7 mouse cellular contexts compared by ENCODE assay signal in the genomic region with DNA sequence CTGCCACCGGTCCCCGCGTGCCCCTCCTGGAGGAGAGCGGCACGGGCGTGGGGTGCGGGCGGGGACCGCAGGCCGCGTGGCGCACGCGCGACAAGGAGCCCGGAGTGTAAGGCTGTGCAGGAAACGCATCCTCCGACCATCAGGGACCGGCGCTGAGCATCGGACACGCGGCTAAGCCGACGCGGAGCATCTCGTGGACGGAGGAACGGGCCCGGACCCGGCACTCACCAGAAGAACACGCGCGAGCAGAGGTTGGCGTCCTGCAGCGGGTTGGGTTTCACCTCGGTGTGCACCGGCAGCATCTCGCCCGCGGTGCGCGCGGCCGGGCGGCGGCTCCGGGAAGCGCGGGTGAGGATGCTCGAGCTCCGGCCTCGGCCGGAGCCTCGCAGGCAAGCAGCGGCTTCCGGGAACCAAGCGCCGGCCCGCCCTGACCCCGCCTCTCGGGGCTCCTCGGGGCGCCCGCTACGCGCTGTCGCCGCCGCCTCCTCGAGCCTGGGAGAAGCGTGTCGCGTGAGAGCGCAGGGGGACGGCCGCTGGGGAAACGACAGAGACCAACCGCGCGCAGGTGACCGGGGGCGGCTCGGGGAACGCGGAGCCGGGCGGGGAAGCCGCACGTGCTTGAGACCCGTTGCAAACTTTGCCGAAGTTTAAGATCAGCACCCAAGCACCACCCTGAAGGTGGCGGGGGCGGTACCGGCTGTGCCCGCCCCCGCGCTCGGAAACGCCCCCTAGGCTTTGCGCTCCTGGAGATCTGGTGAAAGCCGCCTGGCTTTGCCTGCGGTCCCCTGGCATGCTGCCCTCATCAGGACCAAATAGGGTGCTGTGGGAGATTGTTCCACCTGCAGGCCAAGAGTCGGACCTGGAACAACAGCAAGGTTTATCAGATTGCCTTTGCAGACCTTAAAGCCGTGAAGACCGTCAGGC. TPM values are rescaled to one million over a fixed set of nuclear protein-coding genes. Genes with fewer than 3 reads are reported as not detected.
DNase-seq lines count a peak whose midpoint lies in the region; ATAC-seq and TF ChIP-seq lines count a peak whose summit lies in the region.

Abcc4 (minus strand) TSS at position 412 of the 924 bp plus-strand sequence.

- peaks cover 12% of the 10 kb centered on the region; the same call in 1 of the 2 replicates for H3K27me3 ChIP-seq in intestine, postnatal 0 days (replicated peaks; ENCODE audit: control insufficient read depth, insufficient read depth, low read length)
- H3K27me3 ChIP-seq in limb, embryonic 11.5 days (ENCODE audit: control insufficient read depth, insufficient read depth, low read length), result peaks cover 32% of the 10 kb centered on the region
- H3K27me3 ChIP-seq in midbrain, embryonic 12.5 days, result peaks cover 59% of the 10 kb centered on the region

- 0 out of 2 replicates have a peak, but pooled peaks cover 3% of the 10 kb centered on the region for H3K4me1 ChIP-seq in intestine, postnatal 0 days (replicated peaks; ENCODE audit: control insufficient read depth, insufficient read depth, low read length)
- H3K4me1 ChIP-seq in limb, embryonic 11.5 days (ENCODE audit: control insufficient read depth, insufficient read depth, low read length), result 0 out of 2 replicates have a peak, but pooled peaks cover 12% of the 10 kb centered on the region
- H3K4me1 ChIP-seq in midbrain, embryonic 12.5 days, result peaks cover 24% of the 10 kb centered on the region

- peak; percentile 90 for DNase-seq in adrenal gland, postnatal 10 days
- DNase-seq in embryo, embryonic 9.5 days (ENCODE audit: extremely low spot score), result peak; percentile 79
- DNase-seq in limb, embryonic 11.5 days (ENCODE audit: low spot score), result peak; percentile 76
- DNase-seq in spleen, adult 12 weeks (ENCODE audit: low spot score), result peak; percentile 85

- H3K4me3 ChIP-seq in intestine, postnatal 0 days (ENCODE audit: low read depth, low read length), result peak within 1 kb of the TSS; percentile 59
- peak within 1 kb of the TSS; percentile 59 for H3K4me3 ChIP-seq in limb, embryonic 11.5 days (ENCODE audit: low read depth, low read length)
- peak within 1 kb of the TSS; percentile 71 for H3K4me3 ChIP-seq in midbrain, embryonic 12.5 days

- no peaks in the 10 kb centered on the region for H3K36me3 ChIP-seq in intestine, postnatal 0 days (ENCODE audit: control insufficient read depth, insufficient read depth)
- no peaks in the 10 kb centered on the region for H3K36me3 ChIP-seq in limb, embryonic 11.5 days (ENCODE audit: control insufficient read depth, insufficient read depth, low read length)
- H3K36me3 ChIP-seq in midbrain, embryonic 12.5 days, result no peaks in the 10 kb centered on the region

- no peaks in the 10 kb centered on the region for H3K9me3 ChIP-seq in intestine, postnatal 0 days (ENCODE audit: control insufficient read depth)
- H3K9me3 ChIP-seq in limb, embryonic 11.5 days (ENCODE audit: control insufficient read depth, low read length), result no peaks in the 10 kb centered on the region
- no peaks in the 10 kb centered on the region for H3K9me3 ChIP-seq in midbrain, embryonic 12.5 days

- under 1% methylated on average over 98 of the region's 106 CpGs for WGBS in intestine, postnatal 0 days
- WGBS in limb, embryonic 11.5 days, result under 1% methylated on average over 106 of the region's 106 CpGs
- WGBS in midbrain, embryonic 12.5 days, result under 1% methylated on average over 106 of the region's 106 CpGs

- peak; percentile 68 for ATAC-seq in granulocyte monocyte progenitor cell, adult 5-6 weeks (replicated peaks; ENCODE audit: poor library complexity, severe bottlenecking)
- ATAC-seq in intestine, postnatal 0 days, result peak; percentile 83
- peak; percentile 48; the same call in 1 of the 2 replicates for ATAC-seq in limb, embryonic 11.5 days (ENCODE audit: insufficient number of reproducible peaks, low FRiP score, low TSS enrichment, low read depth)
- peak; percentile 73 for ATAC-seq in midbrain, embryonic 12.5 days (ENCODE audit: low FRiP score, low read depth)

- peak; percentile 48 for TF ChIP-seq CTCF in intestine, postnatal 0 days (IDR thresholded peaks at IDR 0.05; ENCODE audit: low read depth)

- peak within 1 kb of the TSS; percentile 40; the same call in 1 of the 2 replicates for H3K9ac ChIP-seq in intestine, postnatal 0 days (ENCODE audit: low read depth, low read length)
- H3K9ac ChIP-seq in limb, embryonic 11.5 days (ENCODE audit: low read length), result peak within 1 kb of the TSS; percentile 59
- peak within 1 kb of the TSS; percentile 71 for H3K9ac ChIP-seq in midbrain, embryonic 12.5 days (replicated peaks)

- peak within 1 kb of the TSS; percentile 93 for H3K4me2 ChIP-seq in intestine, postnatal 0 days (replicated peaks; ENCODE audit: low read depth)
- H3K4me2 ChIP-seq in limb, embryonic 11.5 days (ENCODE audit: low read depth, severe bottlenecking), result peak within 1 kb of the TSS; percentile 99
- H3K4me2 ChIP-seq in midbrain, embryonic 12.5 days (replicated peaks), result peak within 1 kb of the TSS; percentile 99

- H3K27ac ChIP-seq in intestine, postnatal 0 days (ENCODE audit: low read depth, low read length), result no peak within 1 kb of the TSS
- H3K27ac ChIP-seq in limb, embryonic 11.5 days (replicated peaks; ENCODE audit: low read depth, low read length), result no peak within 1 kb of the TSS
- H3K27ac ChIP-seq in midbrain, embryonic 12.5 days (replicated peaks), result 0 out of 2 replicates have a peak within 1 kb of the TSS, but pooled peaks have one; percentile 35

RNA-seq across cellular contexts. Expression of gene Abcc4, which starts in this region (rescaled TPM):
- total RNA-seq in adrenal gland, postnatal 10 days (2021), result 1 to 10 TPM; 8.5 to 9.9 TPM
- 42.4 and 42.7 TPM in 2 replicates for total RNA-seq in granulocyte monocyte progenitor cell, adult 5-6 weeks (2014; fragmentation: Nextera tagmentation)
- total RNA-seq in granulocyte monocyte progenitor cell, adult 5-6 weeks (2017), result 34.0 and 38.8 TPM in 2 replicates
- polyA plus RNA-seq in intestine, postnatal 0 days (2015; fragmentation: Nextera tagmentation; extraction: Ambion mirVana), result 1.4 and 1.6 TPM in 2 replicates
- 2.9 TPM in 2 replicates for polyA plus RNA-seq in limb, embryonic 11.5 days (2014; fragmentation: Nextera tagmentation; extraction: Ambion mirVana)
- 2.9 and 3.1 TPM in 2 replicates for polyA plus RNA-seq in midbrain, embryonic 12.5 days (2016; fragmentation: Nextera tagmentation; extraction: Ambion mirVana)
